Mouse (Mus musculus): Measurements from ENCODE around the gene Rdh9.

DNA sequence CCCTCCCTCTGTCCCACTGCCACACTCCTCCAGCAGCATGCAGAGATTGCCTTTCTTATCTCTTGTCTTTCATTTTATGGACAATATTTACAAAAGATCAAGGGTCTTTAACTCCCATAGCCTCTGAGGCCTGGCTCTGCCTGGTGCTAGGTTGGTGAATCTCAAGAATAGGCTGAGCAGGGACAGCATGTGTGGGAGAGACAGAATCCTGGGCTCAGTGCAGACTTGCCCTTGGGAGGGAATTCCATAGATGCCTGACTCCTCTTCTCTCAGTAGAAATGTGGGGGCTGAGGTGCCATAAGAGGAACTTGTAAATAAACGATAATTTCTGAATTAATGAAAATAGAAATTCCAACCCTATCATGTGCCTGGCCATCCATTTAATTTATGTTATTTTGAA is 9.6 kb upstream of the Rdh9 start:
- TF ChIP-seq EP300 (IDR thresholded peaks at IDR 0.05) (no peak), CTCF (IDR thresholded peaks at IDR 0.05) (no peak)

All from lung, postnatal 0 days (tissue).